Mouse (Mus musculus): ENCODE results near the gene Adra2a. TPM values are rescaled to one million over a fixed set of nuclear protein-coding genes. Genes with fewer than 3 reads are reported as not detected.

Adra2a gene
- polyA plus RNA-seq, 1 experiment, result 10.6 TPM

DNA sequence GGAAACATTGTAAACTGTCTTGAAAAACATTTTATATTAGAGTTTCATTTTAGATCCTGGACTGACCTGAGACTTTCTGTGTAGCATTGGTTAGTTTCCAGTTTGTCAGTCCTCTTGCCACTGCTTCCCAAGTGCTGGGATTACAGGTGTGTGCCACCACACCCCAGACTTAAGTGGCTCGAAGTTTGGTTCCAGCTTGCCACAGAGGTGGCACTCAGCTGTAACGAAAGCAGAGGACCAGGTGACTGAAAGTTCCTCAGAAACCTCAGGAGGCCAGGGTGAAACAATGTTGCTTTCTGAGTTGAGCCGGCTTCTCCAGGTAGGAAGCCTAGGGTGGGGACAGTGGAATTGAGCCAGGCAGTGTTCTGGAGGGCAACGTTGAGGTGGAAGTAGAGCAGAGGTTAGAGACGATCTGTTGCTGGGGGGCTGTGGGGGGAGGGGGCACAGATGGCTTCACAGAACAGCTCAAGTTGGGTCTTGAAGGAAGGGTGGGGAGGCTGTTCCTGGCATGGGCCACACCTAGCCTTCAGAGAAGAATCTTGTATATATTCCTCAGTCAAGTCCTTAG lies 28.4 kb downstream of the Adra2a start:
- TF ChIP-seq POLR2A (IDR thresholded peaks at IDR 0.05; ENCODE audit: extremely low read depth, insufficient read depth, low read length), result no peak
- no peak for TF ChIP-seq CTCF (IDR thresholded peaks at IDR 0.05; ENCODE audit: extremely low read depth, insufficient read depth, low read length)
- H3K27ac ChIP-seq (ENCODE audit: insufficient read depth, low read length), result no peak overlapping the region
- no peak overlapping the region for H3K4me3 ChIP-seq (ENCODE audit: insufficient read depth, low read length)
- H3K4me1 ChIP-seq (ENCODE audit: control insufficient read depth, insufficient read depth, low read length), result no peaks in the 10 kb centered on the region

- no peak overlapping the region for H3K27ac ChIP-seq (ENCODE audit: insufficient read depth, low read length)
- no peak overlapping the region for H3K4me3 ChIP-seq (ENCODE audit: insufficient read depth, low read length)
- TF ChIP-seq CTCF (IDR thresholded peaks at IDR 0.05; ENCODE audit: extremely low read depth, insufficient read depth, low read length) (no peak), POLR2A (IDR thresholded peaks at IDR 0.05; ENCODE audit: extremely low read depth, insufficient read depth, low read length) (no peak)
- no peaks in the 10 kb centered on the region for H3K4me1 ChIP-seq (ENCODE audit: control insufficient read depth, insufficient read depth, low read length)
These were observed 32.7 kb downstream of the Adra2a start for GRCm38 (mm10) chr19:54076362-54077349.

DNA sequence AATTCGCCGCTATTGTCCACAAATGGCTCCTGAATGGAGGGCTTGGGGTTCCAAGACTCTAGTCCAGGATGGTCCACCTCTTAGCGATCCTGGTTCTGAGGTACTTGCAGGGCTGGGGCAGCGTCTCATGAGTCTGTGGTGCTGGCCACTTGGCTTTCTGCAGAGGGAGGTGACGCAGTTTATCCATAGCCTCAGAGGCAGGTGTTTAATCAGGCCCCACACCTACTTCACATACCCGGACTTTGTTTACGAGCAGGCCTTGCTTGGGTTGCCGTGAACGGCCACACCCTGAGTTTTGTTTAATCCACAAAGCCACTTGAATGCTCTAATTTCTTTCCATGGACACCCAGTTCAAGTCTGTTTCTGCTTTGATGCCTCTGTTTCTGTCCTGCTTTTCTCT lies 37.4 kb downstream of the Adra2a start:
- H3K27ac ChIP-seq (ENCODE audit: insufficient read depth, low read length), result no peak overlapping the region
- TF ChIP-seq CTCF (IDR thresholded peaks at IDR 0.05; ENCODE audit: extremely low read depth, insufficient read depth, low read length), result no peak
- no peak for TF ChIP-seq POLR2A (IDR thresholded peaks at IDR 0.05; ENCODE audit: extremely low read depth, insufficient read depth, low read length)

GRCm38 (mm10) chr19:54081716-54082165 lies 37.8 kb downstream of the Adra2a start:
- no peak overlapping the region for H3K27ac ChIP-seq (ENCODE audit: insufficient read depth, low read length)
- no peak overlapping the region for H3K4me3 ChIP-seq (ENCODE audit: insufficient read depth, low read length)
- no peaks in the 10 kb centered on the region for H3K4me1 ChIP-seq (ENCODE audit: control insufficient read depth, insufficient read depth, low read length)
- TF ChIP-seq POLR2A (IDR thresholded peaks at IDR 0.05; ENCODE audit: extremely low read depth, insufficient read depth, low read length), result no peak
- no peak for TF ChIP-seq CTCF (IDR thresholded peaks at IDR 0.05; ENCODE audit: extremely low read depth, insufficient read depth, low read length)

More for the DNA sequence above, 37.4 kb downstream of the Adra2a start:
- Histone ChIP-seq H3K4me3 (ENCODE audit: insufficient read depth, low read length) (no peak overlapping the region), H3K4me1 (ENCODE audit: control insufficient read depth, insufficient read depth, low read length) (no peaks in the 10 kb centered on the region)

DNA sequence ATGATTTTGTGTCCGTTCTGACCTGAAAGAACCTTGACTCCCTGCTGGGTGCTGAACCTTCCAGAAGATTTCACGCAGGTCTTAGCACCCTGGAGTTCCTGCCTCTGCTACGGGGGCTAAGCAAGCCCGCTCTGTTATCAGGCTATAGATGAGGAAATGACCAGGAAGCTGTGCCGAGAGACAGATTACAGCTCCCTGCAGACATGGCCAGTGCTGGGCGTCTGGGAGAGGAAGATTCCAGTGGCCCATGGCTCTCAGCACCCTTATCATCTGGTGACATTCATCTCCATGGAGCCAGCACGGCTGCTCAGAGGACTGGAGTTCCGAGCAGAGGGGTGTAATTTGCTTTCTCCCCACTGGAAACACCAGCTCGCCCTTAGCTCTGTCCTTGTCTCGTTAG lies 43.4 kb downstream of the Adra2a start:
- TF ChIP-seq POLR2A (IDR thresholded peaks at IDR 0.05; ENCODE audit: extremely low read depth, insufficient read depth, low read length) (no peak), CTCF (IDR thresholded peaks at IDR 0.05; ENCODE audit: extremely low read depth, insufficient read depth, low read length) (no peak)
- H3K4me1 ChIP-seq (ENCODE audit: control insufficient read depth, insufficient read depth, low read length), result no peaks in the 10 kb centered on the region
- H3K27ac ChIP-seq (ENCODE audit: insufficient read depth, low read length), result no peak overlapping the region
- no peak overlapping the region for H3K4me3 ChIP-seq (ENCODE audit: insufficient read depth, low read length)

DNA sequence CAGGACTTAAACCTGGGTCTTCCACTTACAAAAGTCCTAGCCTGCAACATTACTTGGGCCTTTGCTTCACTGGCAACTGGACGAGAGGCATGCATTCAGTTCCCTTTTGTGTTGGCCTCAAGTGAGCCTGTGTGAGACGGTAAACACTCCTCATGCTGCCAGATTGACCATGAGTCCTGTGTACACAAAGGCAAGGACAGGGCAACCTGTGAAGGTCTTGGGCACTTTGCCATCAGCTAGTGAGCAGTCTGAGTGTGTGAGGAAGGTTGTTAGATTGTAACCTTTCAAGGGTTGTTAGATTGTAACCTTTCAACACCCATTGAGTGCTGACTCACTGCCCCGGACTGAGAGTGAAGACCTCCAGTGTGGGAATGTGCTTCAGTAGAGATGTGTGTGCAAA lies 49.6 kb downstream of the Adra2a start:
- H3K4me1 ChIP-seq (ENCODE audit: control insufficient read depth, insufficient read depth, low read length), result no peaks in the 10 kb centered on the region
- no peak overlapping the region for H3K27ac ChIP-seq (ENCODE audit: insufficient read depth, low read length)
- no peak overlapping the region for H3K4me3 ChIP-seq (ENCODE audit: insufficient read depth, low read length)
- TF ChIP-seq CTCF (IDR thresholded peaks at IDR 0.05; ENCODE audit: extremely low read depth, insufficient read depth, low read length) (no peak), POLR2A (IDR thresholded peaks at IDR 0.05; ENCODE audit: extremely low read depth, insufficient read depth, low read length) (no peak)

GRCm38 (mm10) chr19:54095716-54096115 lies 51.8 kb downstream of the Adra2a start:
- Histone ChIP-seq H3K4me3 (ENCODE audit: insufficient read depth, low read length) (no peak overlapping the region), H3K27ac (ENCODE audit: insufficient read depth, low read length) (no peak overlapping the region), H3K4me1 (ENCODE audit: control insufficient read depth, insufficient read depth, low read length) (no peaks in the 10 kb centered on the region)
- TF ChIP-seq POLR2A (IDR thresholded peaks at IDR 0.05; ENCODE audit: extremely low read depth, insufficient read depth, low read length), result no peak
- TF ChIP-seq CTCF (IDR thresholded peaks at IDR 0.05; ENCODE audit: extremely low read depth, insufficient read depth, low read length), result no peak

DNA sequence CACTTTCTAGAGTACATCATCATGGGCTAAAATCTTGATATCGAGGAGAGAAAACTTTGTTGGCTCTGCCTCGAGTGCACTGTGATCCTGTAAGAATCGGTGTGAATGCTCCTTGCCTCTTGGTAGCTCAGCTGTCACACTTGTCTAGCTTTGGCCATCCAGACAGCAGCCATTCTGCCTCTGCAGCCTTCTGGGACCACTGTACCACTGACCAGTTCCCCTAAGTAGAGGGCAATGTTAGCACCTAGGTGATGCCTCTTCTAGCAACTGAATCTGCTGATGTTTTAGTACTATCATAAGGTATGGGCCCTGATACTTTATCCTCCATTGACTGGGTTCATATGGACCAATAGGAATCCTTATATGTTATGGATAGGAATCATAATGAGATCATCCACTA lies 54.4 kb downstream of the Adra2a start:
- no peak overlapping the region for H3K4me3 ChIP-seq (ENCODE audit: insufficient read depth, low read length)
- no peak for TF ChIP-seq CTCF (IDR thresholded peaks at IDR 0.05; ENCODE audit: extremely low read depth, insufficient read depth, low read length)
- TF ChIP-seq POLR2A (IDR thresholded peaks at IDR 0.05; ENCODE audit: extremely low read depth, insufficient read depth, low read length), result no peak
- no peaks in the 10 kb centered on the region for H3K4me1 ChIP-seq (ENCODE audit: control insufficient read depth, insufficient read depth, low read length)
- no peak overlapping the region for H3K27ac ChIP-seq (ENCODE audit: insufficient read depth, low read length)

Other genes with a start within 250 kb of the Adra2a start
- gene Pdcd4, start 151.9 kb upstream of the Adra2a start, polyA plus RNA-seq (2012; rRNA removed), result 54.9 and 61.1 TPM in 2 replicates
- gene Shoc2, start 99.8 kb upstream of the Adra2a start, polyA plus RNA-seq (2012; rRNA removed), result 35.0 and 35.5 TPM in 2 replicates
- gene Bbip1, start 99.5 kb upstream of the Adra2a start, polyA plus RNA-seq (2012; rRNA removed), result 81.2 and 89.1 TPM in 2 replicates